Mouse (Mus musculus) macrophage (primary cell): ENCODE data around the gene Igfbp4. TPM values are rescaled to one million over a fixed set of nuclear protein-coding genes. Genes with fewer than 3 reads are reported as not detected.

Source experiments
- H3K27ac ChIP-seq: fragments of 350-480 bp; formaldehyde crosslinking; 2 replicates; pipeline ENCODE4 v1.9.0; 2021
- H3K36me3 ChIP-seq: fragments of 350-480 bp; formaldehyde crosslinking; 2 replicates; pipeline ENCODE4 v1.9.0; 2021; ENCODE audit errors: inconsistent target
- H3K4me3 ChIP-seq: fragments of 350-480 bp; formaldehyde crosslinking; 2 replicates; pipeline ENCODE4 v1.9.0; 2021; ENCODE audit errors: inconsistent target
- H3K79me2 ChIP-seq: fragments of 350-480 bp; formaldehyde crosslinking; 2 replicates; pipeline ENCODE4 v1.9.0; 2021; ENCODE audit errors: inconsistent target
- WGBS: methylation state at CpG from one replicate; pipeline ENCODE4 v1.1.7; 2026; ENCODE audit warnings: inconsistent platforms; ENCODE audit not compliant: missing documents; 5-methylcytosine and 5-hydroxymethylcytosine counted together
- polyA plus RNA-seq: library from polyadenylated mRNA; stranded (reverse); fragments of 250-400 nt; gene quantifications from 3 replicates; pipeline ENCODE4 v1.2.4, GENCODE M21; 2018; ENCODE audit warnings: inconsistent platforms
- total RNA-seq, 78 experiments: library from RNA; depleted of rRNA; stranded (reverse); fragments of 250-400 nt; gene quantifications; 1 replicate in 9 of 78; 2 replicates in 24 of 78; 3 replicates in 43 of 78; 4 replicates in 2 of 78; pipeline ENCODE4 v1.2.4; 2018; ENCODE audit warnings: inconsistent platforms in 56 of 78

The Igfbp4 gene
- total RNA-seq (2018; cell fraction: chromatin; rRNA removed) = 10 to 100 TPM in 13 of 26 experiments, 1 to 10 TPM in 13; 2.5 to 93.6 (median 10.5) TPM
- 100 to 1,000 TPM in 13 of 26 experiments, 10 to 100 TPM in 13; 17.4 to 207 (median 70.4) TPM for total RNA-seq (2018; cell fraction: cytosol; rRNA removed)
- total RNA-seq (2018; cell fraction: nucleus; rRNA removed) = 100 to 1,000 TPM in 4 of 26 experiments, 10 to 100 TPM in 21, 1 to 10 TPM in 1; 8.7 to 248 (median 41.6) TPM
- polyA plus RNA-seq = 50.8 to 246 TPM (median 226 TPM) in 3 replicates

DNA sequence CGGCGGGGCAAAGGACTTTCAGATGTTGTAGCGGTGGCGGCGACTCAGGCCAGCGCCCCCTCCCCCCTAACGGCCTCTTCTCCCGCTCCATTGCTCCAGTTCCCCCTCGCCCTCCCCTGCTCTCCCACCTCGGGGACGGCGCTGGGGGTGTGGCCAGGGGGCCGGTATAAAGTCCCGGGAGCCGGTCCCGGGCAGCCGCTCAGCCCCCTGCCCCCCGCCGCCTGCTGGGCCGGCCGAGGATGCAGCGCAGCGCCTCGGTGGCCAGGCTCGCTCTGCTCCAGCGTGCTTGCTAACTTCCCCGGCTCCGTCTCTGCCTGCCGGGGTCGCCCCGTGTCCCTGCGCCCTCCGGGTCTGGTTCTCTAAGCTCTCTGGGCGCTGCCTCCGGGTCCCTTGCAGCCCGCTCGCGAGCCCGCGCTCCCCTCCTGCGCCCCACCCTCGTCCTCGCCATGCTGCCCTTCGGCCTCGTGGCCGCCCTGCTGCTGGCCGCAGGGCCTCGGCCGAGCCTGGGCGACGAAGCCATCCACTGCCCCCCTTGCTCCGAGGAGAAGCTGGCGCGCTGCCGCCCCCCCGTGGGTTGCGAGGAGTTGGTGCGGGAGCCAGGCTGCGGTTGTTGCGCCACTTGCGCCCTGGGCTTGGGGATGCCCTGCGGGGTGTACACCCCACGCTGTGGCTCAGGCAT lies at the start of gene Igfbp4:
TSS of gene Igfbp4 (plus strand) at position 194 of the 679 bp plus-strand sequence.
- WGBS = 3% methylated on average over 57 of the region's 63 CpGs
- peak within 1 kb of the TSS; percentile 99 for H3K27ac ChIP-seq
- no peaks in the 10 kb centered on the region for H3K36me3 ChIP-seq
- H3K79me2 ChIP-seq = peaks cover 26% of the 10 kb centered on the region
- H3K4me3 ChIP-seq = peak within 1 kb of the TSS; percentile 62

GRCm38 (mm10) chr11:98995987-98996386 lies 45.1 kb upstream of the Igfbp4 start:
- Histone ChIP-seq H3K27ac (no peak overlapping the region), H3K4me3 (no peak overlapping the region), H3K79me2 (no peaks in the 10 kb centered on the region), H3K36me3 (no peaks in the 10 kb centered on the region)
- 96% methylated on average over 7 of the region's 7 CpGs for WGBS

GRCm38 (mm10) chr11:98997659-98998058 lies 43.4 kb upstream of the Igfbp4 start:
- Histone ChIP-seq H3K4me3 (no peak overlapping the region), H3K79me2 (no peaks in the 10 kb centered on the region), H3K27ac (no peak overlapping the region), H3K36me3 (no peaks in the 10 kb centered on the region)
- WGBS = 90% methylated on average over 4 of the region's 4 CpGs

DNA sequence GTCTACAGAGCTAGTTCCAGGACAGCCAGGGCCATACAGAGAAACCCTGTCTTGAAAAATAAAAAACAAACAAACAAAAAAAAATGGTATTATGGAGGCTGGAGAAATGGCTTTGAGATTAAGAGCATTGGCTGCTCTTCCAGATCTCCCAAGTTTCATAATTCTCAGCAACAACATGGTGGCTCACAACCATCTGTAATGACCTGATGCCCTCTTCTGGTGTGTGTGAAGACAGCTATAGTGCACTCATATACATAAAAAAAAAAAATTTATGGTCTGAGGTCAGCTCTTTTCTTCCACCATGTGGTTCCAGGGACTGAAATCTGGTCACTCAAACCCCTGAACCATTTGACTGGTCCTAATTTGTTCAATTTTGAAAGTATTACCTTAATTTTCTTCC lies 42.3 kb upstream of the Igfbp4 start:
- Histone ChIP-seq H3K27ac (no peak overlapping the region), H3K36me3 (no peaks in the 10 kb centered on the region), H3K4me3 (no peak overlapping the region), H3K79me2 (no peaks in the 10 kb centered on the region)

DNA sequence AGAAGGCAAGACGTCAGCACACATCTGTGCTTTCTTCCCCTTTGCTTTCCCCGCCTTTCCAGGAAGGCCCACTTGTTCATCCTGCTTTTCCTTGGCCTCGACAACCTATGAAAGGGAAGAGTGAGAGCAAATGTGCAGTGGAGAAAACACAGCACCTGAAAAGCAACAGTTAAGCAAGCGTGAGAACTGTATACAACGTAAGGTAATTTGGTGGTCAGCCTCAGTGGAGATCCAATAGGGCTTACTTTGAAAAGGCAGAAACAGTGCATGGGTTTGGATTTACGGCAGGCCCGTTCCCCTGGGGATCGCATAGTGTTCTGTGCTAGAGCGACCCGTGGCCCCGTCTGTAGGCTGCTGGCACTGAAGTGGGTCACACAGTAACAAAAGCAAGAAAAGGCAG lies 41.8 kb upstream of the Igfbp4 start:
- 90% methylated on average over 11 of the region's 11 CpGs for WGBS
- no peak overlapping the region for H3K4me3 ChIP-seq
- no peak overlapping the region for H3K27ac ChIP-seq
- H3K79me2 ChIP-seq = no peaks in the 10 kb centered on the region
- no peaks in the 10 kb centered on the region for H3K36me3 ChIP-seq

DNA sequence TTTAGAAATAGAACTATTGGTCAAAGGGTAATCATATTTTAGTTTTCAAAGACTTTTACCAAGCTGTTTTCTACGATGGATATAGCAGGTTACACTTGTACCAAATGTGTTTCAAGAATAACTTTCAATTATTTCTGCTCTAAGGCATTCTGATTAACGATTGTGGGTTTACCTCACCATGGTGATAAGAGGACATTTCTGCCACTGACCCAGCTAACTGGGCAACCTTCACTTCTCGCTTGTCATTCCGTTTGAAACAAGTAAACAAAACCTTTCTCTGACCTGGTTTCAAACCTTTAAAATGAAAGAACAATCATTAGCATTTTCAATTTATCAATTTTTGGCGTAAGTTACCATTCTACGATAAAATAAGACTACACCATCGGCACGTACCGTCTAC lies 34.3 kb upstream of the Igfbp4 start:
- Histone ChIP-seq H3K4me3 (no peak overlapping the region), H3K36me3 (no peaks in the 10 kb centered on the region), H3K27ac (no peak overlapping the region), H3K79me2 (no peaks in the 10 kb centered on the region)
- WGBS = 96% methylated on average over 9 of the region's 9 CpGs

GRCm38 (mm10) chr11:99010124-99010523 lies 30.9 kb upstream of the Igfbp4 start:
- Histone ChIP-seq H3K79me2 (no peaks in the 10 kb centered on the region), H3K27ac (no peak overlapping the region), H3K4me3 (no peak overlapping the region), H3K36me3 (no peaks in the 10 kb centered on the region)
- WGBS = 89% methylated on average over 4 of the region's 4 CpGs

DNA sequence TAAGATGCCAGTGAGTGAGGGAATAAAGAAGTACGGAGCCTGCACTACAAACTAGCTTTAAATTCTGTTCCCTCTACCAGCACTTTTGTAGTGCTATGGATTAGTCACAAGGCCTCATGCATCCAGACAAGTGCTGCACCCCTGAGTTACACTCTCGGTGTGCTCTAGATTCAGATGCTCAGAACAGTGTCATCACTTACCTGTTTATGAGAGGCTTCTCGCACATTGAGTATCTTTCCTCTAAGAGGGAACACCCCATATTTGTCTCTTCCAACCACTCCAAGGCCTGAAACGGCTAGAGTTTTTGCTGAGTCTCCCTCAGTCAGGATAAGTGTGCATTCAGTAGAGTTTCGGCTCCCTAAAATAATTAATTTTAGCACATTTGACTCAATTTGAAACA lies 30.3 kb upstream of the Igfbp4 start:
- H3K79me2 ChIP-seq = no peaks in the 10 kb centered on the region
- 98% methylated on average over 5 of the region's 5 CpGs for WGBS
- H3K27ac ChIP-seq = no peak overlapping the region
- no peaks in the 10 kb centered on the region for H3K36me3 ChIP-seq
- no peak overlapping the region for H3K4me3 ChIP-seq

DNA sequence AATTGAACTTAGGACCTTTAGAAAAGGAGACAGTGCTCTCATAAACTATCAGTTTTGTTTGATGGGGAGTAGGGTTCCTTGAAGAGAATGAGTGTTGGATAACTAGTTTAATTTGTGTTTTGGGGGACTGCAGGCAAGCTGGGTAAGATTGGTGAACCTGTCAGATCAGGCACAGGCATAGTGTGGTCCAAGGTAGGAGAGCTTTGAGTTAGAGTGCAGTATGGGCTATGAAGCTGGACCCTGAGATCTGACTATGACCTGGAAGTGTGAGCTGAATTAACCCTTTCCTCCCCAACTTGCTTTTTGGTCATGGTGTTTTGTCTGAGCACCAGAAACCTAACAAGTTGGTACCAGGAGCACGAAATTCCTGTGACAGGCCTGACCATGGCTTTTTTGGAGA lies 27.2 kb upstream of the Igfbp4 start:
- Histone ChIP-seq H3K79me2 (peaks cover 15% of the 10 kb centered on the region; the same call in 1 of the 2 replicates), H3K36me3 (no peaks in the 10 kb centered on the region), H3K27ac (no peak overlapping the region), H3K4me3 (no peak overlapping the region)
- 93% methylated on average over 1 of the region's 1 CpGs for WGBS

DNA sequence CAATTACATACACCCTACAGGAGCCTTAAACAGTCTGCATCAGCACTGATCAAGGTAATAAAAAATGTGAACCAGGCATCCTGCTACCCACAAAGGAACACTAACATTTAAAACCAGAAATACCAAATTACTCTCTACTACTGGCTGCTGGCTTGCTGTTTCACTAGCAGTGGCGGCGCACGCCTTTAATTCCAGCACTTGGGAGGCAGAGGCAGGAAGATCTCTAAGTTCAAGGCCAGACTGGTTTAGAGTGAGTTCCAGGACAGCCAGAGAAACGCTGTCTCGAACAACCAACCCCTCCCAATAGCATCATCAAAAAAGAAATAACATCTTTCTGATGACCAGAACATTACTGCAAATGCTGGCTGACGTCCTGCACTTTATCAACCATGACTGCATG lies 21.2 kb upstream of the Igfbp4 start:
- Histone ChIP-seq H3K79me2 (peaks cover 67% of the 10 kb centered on the region), H3K27ac (no peak overlapping the region), H3K36me3 (no peaks in the 10 kb centered on the region), H3K4me3 (no peak overlapping the region)
- 95% methylated on average over 6 of the region's 6 CpGs for WGBS

DNA sequence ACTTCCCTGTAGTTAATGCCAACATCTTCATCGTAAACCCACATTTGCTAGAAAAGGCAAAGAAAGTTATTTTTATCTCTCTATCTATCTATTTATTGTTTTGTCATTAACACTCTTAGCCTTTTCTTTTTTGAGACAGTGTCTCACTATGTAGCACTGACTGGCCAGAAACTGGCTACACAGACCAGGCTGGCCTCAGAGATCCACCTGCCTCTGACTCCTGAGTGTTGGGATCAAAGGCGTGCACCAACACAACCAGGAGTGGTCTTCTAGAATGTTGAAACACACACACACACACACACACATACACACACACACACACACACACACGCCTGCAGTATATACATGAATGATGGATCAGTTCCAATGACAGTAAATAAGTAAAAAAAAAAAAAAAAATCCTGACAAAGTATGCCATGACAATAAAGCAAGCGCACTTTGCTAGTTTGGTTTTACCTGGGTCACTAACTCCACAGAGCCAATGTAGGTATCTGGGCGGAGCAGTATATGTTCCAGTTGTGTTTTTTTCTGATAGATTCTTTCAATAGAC lies 18.6 kb upstream of the Igfbp4 start:
- Histone ChIP-seq H3K79me2 (peaks cover 65% of the 10 kb centered on the region), H3K27ac (no peak overlapping the region), H3K36me3 (no peaks in the 10 kb centered on the region), H3K4me3 (peak overlapping the region; percentile 88)
- 74% methylated on average over 4 of the region's 5 CpGs for WGBS

- WGBS = 4% methylated on average over 4 of the region's 4 CpGs
- peaks cover 59% of the 10 kb centered on the region for H3K79me2 ChIP-seq
- peak overlapping the region; percentile 80 for H3K27ac ChIP-seq
- peak overlapping the region; percentile 88 for H3K4me3 ChIP-seq
- H3K36me3 ChIP-seq = no peaks in the 10 kb centered on the region
These were observed 17.9 kb upstream of the Igfbp4 start for GRCm38 (mm10) chr11:99023094-99023493.

- peak within 1 kb of the TSS; percentile 80 for H3K27ac ChIP-seq
- H3K79me2 ChIP-seq = peaks cover 52% of the 10 kb centered on the region
- H3K36me3 ChIP-seq = no peaks in the 10 kb centered on the region
- H3K4me3 ChIP-seq = peak within 1 kb of the TSS; percentile 88
- 0% methylated on average over 53 of the region's 54 CpGs for WGBS
These were observed 17.3 kb upstream of the Igfbp4 start, which contains the start of gene Top2a for GRCm38 (mm10) chr11:99023500-99024467. Gene Top2a (minus strand): TSS chr11:99024189.

GRCm38 (mm10) chr11:99024468-99025134 lies 16.4 kb upstream of the Igfbp4 start:
- peak overlapping the region; percentile 88 for H3K4me3 ChIP-seq
- H3K36me3 ChIP-seq = no peaks in the 10 kb centered on the region
- H3K27ac ChIP-seq = peak overlapping the region; percentile 39
- peaks cover 44% of the 10 kb centered on the region for H3K79me2 ChIP-seq
- 37% methylated on average over 18 of the region's 18 CpGs for WGBS
